Mouse (Mus musculus) spleen, postnatal 14 days (tissue): ENCODE results near the gene Fars2.

ENCODE experiments used
- DNase-seq, 2 experiments: peaks; one replicate each; pipeline ENCODE4 v3.0.0; 2021 to 2022; ENCODE audit warnings: low spot score in 2 of 2

Fars2 gene

DNA sequence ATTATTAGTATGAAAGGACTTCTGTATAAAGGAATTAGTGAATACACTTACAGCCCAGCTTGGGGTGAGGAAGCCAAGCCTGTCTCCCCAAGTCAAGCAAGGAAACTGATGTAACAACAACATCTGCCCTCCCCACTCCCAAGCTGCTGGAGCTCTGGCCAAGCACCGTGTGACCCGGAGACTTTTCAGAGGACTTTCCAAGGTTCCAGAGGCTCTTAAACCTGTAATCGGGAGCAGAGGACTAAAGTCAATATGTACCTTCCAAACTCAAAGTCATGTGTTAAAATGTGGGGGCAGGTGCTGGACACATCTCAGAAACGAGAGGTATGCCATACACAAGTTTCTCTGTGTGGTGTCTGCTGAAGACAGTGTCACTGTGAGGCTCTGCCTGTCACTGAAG lies 566.4 kb downstream of the Fars2 start:
- DNase-seq: no peak

DNA sequence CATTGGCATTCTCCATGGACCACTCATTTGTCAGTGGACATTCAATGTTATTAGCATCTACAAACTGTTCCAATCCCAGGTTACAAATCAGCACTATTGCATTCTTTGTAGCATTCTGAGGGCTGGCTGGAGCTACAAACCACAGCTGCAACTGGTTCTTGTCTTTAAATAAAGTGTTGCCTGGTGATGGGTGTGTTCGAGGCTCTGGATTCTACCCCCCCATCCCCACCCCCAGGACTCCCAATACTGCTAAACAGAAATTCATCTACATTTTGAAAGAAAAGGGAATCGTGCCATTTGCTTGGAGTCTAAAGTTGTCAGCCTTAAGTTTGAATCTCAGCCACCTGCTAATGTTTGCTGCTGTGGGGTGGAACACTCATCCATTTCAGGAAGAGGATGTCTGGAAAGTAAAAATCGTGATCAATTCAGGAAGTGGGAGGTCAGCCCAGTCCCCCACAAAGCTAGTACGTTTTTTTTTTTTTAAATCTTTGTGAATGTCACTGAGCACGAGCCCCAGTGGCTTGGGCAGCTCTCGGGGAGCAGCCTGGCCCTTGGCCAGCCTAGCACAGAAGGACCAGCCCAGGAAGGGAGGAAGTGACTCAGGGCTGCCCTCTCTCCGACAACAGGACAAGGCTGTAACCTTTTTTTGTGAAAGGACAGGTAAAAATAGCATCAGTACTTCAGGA lies 578.4 kb downstream of the Fars2 start:
- no peak for DNase-seq

DNA sequence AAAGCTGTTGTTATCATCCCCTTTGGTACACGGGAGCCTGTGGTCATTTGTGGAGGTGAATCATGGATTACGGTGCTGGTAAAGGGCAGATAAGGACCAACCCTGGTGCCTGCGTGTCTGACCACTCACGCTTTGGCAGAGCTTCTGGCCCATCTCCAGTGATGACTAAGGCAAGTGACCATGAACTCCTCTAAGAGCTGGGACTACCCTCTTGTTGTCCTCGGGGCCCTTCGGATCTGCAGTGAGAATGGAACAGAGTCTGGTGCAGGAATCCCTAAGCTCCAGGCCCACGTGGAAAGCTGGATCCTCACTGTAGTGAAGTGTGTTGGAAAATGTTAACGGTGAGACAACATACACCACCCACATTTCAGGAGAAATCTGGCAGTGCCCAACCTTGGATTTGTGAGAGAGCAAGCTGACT lies 579.1 kb downstream of the Fars2 start:
- no peak for DNase-seq

DNA sequence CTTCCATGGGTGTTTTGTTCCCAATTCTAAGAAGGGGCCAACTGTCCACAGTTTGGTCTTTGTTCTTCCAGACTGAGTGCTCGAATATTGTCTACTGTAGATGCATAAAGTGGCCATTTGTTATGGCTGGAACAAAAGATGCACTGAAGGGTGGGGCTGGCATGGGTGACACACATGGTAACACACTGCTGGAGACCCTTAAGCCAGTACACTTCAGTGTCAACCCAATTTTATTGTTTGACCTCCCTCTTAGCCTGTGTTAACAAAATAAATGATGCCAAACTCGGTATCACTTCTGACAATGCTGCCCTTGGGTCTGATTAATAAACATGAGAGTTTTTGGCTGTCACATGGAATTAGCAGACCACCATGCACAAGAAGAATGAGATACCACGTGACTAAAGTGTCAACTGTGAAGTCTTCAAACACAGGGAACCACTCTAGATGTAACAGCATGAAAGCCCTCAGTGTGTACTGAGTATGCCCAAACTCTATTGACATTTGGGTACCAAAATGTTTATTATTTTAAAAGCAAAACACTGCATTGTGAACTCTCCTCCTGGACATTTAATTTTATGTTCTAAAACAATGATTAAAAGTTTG lies 590.0 kb downstream of the Fars2 start:
- no peak for DNase-seq

DNA sequence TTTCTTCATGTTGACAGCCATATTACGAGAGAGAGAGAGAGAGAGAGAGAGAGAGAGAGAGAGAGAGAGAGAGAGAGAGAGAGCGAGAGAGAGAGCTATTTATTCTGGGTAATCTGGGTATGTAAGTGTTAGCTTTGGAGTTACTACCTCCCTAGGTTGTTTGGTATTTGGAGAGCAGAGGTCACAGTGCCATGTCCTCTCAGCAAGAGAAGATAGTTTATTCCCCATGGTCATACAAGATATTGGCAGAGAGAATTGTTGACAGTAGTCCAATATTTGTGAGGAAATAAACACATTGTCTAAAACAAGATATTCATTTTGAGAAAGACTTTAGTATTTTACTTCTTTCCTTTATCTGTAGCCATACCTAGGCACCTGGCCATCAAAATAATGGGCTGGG lies 596.9 kb downstream of the Fars2 start:
- DNase-seq: no peak

DNA sequence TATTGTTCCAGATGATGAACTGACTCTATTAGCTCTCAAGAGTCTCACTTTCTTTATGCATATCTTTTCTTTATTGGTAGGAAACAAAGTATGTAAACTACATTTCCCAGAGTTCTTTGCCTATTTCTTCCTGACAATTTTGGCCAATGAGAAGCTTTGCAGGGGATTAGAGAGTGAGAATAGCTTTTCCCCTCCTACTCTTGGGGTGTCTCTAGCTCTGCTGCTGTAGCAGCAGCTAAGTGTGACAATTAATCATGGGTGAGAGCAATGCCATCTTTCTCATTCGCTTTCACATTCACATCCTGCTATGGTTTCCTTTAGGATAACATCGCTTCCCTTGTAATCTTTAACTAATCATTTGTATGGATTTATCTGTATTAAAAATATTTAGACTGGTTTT lies 599.5 kb downstream of the Fars2 start:
- no peak for DNase-seq

DNA sequence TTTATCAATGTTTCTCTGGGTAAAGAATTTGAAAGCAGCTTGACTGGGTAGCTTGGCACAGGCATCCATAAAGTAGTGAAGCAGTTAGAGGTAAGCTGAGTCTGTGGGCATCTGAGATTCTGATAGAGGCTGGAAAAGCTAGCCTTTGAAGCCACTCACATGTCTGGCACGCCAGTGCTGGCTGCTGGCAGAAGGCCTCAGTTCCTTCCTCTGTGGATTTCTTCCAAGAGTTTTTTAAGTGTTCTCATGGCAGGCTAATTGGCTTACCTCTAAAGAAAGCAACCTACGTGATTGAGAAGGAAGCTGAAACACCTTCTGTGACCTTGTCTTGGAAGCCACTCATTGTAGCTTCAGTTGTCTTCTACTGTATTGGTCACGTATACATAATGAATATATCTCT lies 600.2 kb downstream of the Fars2 start:
- no peak for DNase-seq

DNA sequence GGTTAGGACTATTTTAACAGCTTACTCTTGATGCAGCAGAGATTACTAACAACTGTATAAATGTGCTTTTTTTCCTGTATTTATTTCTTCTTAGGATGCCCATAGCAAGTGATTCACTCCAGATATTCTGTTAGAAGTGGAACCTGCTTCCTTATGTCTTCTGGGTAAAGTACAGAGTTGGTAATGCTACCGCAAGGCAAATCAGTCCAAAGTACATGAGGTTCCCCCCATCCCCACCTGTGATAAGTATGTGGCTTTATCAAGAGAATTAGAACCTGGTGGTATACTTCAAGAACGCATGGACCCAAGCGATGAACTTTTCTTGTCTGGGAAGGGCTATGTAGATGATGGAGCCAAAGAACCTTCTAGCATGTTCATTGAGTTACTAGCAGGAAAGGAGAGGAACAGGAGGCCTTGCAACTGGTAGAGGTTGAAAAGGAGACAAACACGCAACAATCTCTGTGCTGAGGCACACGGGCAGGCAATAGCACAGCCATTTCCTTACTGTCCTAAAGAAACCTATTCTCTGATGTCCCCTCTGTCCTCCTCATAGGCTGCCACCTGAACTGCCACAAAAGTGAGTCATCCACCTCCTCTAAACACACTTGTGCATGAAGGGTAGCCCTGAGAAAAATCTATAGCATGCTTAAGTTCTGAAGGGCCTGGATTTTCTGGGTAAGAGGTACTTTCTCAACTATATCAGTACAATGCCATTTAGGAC lies 603.2 kb downstream of the Fars2 start:
- no peak for DNase-seq

DNA sequence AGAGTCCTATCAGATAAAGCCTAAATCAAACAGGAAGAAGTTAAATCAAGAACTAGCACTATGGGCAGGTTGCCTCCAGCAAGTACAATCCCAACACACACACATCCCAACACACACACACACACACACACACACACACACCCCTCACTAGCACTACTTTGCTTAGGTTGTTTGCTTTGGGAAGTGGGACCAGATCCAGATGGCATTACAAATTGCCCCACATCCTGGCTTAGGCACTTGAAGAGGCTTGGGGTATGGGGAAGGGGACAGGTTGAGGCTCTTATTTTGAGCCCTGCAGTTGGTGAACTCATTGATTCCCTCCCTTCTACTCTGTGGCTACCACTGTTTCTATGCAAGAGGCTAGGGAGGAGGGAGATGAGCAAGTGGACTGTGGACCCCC lies 605.1 kb downstream of the Fars2 start:
- no peak for DNase-seq

DNA sequence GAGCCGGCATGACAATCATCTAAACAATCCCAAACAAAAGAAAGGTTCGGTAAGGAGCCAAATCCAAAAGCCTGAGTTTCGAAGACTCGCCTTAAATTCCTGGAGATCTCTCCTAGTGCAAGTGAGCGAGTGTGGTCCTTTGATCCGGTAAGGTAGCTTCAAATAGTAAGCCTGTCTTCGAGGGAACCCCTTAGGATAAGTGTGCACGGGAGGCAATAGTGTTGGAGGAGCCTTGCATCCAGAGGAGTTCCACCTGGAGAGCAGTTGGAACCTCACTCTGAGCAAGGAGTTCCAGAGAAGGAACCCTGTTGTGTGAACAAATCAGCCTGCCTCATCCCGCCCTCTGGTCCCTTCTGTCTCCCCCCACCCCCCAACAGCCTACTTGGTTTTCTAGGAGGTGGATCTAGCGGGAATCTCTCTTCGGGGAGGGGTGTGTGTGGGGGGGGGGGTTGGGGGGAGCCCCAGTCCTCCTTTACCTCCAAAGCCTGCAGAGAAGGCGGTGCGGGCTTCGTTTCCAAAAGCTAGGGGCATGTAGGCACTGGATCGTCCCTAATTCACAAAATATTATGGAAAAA lies 606.6 kb downstream of the Fars2 start:
- DNase-seq: no peak

DNA sequence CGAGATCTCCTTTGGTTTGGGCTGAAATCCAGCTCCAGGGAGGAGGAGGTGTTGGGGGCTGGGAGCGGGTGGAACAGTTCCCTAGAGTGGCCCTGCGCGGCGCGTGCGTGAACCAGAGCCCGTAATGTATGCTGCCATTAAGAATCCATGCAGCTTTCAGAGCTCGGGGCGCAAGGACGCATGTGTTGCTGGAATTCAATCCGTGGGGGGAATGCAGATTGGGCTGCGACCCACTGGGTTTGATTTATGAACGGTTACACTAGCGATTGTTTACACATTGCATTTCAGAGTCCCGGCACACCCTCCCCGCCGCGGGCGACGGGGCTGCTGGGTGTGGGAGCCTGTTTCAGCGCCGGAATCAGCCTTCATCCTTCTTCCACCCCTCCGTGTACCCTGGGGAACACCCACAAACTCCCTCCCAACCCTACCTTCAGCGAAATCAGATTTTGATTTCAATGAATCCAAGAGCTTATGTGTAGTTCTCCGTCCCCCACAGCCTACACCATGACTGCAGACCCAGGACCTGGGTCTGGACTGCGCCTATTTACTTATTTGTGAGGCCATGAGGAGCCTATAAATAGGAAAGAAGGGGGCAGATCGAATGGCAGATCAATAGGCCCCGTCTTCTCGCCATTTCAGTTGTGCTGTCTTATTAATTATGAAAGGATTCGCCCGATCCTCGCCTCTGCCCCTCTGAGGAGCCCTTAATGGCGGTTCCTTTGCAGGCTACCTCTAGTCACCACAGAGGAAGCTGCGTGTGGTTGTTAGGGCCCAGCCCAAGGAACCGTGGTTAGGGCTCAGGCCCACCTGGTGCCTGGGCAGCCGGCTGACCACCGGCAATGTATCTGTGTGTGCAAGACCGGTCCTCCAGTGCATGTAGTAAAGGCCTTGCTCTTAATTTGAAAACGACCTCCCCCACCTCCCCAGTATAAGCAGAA lies 607.6 kb downstream of the Fars2 start:
- no peak for DNase-seq

DNA sequence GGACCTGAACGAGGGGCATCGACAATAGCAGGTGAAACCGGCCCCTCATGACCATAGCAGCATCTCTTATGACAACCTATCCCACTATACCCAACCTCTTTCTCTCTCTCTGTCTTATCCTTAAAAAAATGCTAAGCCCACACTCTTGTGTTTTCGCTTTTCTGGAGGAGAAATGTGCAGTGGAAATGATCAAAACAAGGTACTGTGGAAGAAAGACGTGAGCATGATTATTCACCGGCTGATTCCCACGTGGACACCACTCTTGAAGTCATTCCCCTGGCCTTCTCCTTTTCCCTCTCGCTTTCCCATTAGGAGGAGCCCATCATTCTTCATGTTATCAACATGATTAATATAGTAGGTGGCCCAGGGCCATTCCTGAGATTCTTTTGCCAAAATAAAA lies 608.7 kb downstream of the Fars2 start:
- DNase-seq: no peak

DNA sequence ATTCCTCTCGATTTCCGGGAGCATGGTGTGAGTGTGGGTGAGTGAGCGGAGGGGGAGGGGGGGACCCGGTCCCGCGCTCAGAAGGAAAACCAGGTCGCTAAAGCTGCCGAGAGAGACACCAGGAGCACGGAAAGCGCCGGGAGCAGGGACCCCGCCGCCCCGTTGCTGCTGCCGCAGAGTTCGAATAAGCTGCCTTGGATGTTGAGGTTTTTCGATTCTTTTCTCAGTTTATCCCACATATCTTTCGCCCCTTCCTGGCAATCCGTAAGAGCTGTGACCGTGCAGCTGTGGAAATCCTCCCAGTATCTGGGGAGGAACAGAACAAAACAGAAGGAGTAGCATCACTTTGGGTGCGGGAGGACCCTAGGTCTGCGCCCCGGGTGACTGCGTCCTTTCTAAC lies 609.3 kb downstream of the Fars2 start:
- no peak for DNase-seq

DNA sequence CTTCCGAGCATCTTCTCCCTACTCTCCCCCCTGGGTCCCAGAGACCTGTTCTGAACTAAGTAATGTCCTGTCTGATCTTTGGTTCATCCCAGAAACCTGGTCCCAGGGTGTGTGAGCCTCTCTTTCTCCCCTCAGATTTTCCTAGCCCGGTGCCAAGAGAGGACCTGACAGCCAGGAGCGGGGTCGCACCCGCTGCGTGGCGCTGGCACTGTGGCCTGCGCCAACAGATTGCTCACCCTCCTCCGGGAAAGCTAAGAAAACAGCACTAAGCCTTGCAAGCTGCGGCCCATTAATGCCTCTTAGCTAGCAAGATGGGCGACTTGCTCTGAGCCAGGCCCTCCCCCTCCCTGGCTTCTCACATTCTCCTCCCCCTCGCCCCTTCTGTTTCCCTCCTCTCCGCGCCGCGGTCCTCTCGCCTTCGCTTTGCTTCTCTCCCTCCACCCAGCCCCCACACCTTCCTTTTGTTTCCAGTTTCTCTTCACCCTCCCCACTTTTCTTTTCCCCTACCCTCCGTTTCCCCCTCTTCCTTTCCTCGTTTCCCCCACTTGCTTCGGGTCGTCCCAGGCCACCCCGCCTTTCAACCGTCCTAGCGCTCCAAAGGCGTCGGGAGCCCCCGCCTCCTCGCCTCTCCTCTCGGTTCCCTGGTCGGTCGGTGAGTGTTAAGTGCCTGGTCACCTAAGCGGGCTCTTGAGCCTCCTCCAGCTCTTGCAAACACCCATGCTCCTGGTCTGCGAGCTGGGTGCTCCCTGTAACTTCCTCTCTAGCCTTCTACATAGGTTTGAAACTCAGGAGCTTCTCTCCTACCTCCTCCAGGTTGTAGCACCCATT lies 610.0 kb downstream of the Fars2 start:
- no peak for DNase-seq

DNA sequence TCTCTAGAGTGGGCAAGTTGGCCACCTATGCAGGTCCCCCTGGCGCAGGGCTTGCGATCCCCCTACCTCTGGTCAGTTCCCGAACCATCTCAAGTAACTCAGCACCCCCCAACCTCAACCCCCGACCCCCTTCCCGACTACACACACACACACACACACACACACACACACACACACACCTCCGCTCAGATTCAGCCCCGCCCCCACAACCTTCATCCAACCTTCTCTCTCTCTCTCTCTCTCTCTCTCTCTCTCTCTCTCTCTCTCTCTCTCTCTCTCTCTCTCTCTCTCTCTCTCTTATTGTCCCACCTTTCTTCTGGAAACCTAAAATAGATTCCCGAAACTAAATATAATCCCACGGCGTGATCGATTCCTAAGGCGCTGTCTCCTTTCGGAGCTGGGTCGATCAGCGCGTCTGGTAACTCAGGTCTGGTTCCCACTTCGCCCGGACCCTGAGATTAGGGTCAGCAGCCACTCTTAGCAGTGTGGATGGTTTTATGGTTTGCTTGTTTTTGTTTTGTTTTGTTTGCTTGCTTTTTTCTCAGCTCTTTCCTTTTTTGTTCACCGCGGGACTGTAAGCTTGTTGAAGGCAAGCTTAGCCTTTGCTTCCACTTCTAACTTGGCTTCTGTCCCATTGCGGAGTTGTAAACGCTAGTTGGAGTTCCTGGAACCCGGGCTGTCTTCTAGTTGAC lies 610.7 kb downstream of the Fars2 start:
- DNase-seq: no peak

DNA sequence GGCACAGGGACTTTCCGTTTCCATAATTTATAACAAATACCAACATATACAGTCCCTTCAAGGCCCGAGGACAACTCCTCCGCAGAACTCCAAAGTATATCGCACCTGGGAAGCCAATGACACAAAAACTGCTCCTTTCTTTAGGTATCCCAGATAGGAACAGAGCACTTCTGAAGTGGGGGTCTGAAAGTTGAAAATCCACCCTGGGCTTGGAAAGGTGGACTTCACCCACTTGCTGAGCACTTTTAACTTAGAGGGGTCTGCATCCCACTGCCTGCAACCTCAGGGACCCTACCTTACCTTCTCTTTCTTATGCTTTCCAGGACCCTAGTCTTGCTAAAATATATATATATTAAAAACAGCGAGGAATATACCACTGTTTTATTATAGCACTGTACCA lies 611.3 kb downstream of the Fars2 start:
- no peak for DNase-seq

DNA sequence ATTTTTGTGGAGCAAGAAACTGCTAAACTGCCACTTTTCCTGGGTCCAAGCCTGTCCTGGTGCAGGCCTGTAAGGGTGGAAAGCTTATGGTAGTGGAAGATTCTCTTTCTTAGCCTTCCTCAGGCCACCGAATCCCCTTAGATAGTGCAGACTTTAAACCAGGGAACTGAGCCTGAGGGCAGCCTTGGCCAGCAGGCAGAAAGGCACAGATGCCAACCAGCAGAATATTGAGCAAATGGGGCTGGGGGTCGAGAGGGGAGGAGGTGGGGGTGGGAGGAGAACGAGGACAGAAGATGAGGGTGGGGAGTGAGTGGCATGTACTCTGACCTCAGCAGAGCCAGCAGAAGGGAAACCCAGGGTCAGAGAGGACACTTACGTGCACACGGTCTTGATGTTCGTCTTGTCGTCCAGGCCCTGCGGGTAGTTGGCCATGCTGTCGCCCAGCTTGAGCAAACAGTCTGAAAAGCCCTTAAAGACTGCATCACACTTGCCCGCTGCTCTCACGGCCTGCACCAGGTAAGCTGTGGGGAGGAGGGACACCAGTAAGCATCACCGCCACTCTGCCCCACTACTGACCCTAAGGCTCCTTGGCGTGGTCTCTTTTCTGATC lies 612.6 kb downstream of the Fars2 start:
- no peak for DNase-seq

DNA sequence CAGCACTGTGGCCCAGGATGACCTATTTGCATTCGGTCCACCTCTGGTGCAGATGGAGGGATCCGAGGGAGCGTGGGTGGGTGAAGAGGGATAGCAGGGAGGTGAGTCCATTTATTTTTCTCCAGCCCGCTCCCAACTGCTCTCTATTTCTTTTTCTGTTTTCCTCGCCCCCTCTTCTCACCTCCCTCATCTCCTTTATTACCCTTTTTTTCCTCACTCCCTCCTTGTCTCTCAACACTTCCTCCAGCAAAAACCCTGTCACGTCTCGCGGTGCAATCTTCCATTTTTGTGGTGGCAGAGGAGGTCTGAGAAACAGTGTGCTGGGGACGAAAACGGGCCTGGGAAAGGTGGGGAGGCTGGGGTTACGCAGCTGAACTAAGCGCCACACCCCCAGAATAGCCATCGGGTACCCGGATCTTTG lies 613.1 kb downstream of the Fars2 start:
- DNase-seq: no peak

DNA sequence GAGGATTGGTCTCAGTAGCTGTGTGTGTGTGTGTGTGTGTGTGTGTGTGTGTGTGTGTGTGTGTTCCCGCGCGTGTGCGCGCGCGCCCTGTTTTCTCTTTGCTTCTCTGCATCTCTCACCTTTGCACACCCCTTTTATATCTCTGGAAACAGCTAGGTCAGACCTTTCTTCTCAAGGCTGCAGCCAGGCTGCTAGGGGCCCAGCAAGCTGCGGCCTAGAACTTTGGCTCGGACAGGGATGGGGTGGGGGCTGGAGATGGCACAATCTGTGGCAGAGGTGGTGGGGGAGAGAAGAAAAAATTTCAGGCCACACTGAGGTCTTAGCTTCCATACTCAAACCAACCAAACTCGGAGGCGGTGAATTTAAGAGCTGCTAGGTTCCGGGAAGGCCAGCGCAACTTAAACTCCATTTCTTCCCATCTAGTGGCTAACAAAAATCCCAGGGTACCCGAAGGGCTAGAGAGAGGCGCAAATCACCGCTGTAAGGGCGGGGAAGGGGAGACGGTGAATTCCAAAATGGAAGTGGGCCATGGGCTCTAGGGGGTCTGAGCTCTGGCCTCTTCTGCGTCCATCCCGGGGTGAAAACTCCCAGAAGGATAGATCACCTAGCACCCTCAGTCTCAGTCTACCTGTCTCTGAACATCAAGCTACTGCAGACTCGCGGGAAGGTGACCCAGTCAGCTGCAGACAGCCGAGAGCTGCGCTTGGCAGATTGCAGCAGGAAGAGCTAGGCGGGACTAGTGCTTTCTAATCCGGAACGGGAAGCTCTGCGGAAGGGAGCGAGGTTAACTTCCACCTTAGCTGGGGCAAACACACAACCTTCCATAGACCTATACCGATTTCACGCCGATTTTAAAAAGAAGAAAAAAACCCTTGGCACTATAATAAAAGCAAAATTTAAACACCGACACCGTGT lies 614.1 kb downstream of the Fars2 start:
- DNase-seq: no peak
